Mouse (Mus musculus): ENCODE results near the gene Cyp2b19. TPM values are rescaled to one million over a fixed set of nuclear protein-coding genes. Genes with fewer than 3 reads are reported as not detected.

Cyp2b19 gene
- total and polyA plus RNA-seq, 3 experiments = 0.16 TPM; not detected in 2

DNA sequence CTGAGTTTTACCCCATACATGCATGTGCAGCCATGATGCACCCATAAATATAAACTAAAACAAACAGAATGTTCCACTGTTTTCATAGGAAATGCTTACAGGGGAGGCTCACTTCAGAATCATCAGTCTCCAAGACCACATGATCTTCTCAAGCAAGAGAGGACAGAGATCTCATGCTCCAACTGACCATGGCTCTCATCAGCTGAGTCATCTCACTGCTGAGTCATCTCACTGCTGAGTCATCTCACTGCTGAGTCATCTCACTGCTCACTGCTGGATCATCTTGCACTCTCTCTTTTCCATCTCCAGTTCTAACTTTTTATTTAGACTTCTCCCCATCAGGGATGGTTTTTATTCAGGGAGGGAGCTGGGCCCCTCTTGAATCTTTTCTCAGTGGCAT lies 43.2 kb downstream of the Cyp2b19 start:
- H3K4me1 ChIP-seq (ENCODE audit: insufficient read depth, low read depth, low read length) = peaks cover 5% of the 10 kb centered on the region
- no peak for DNase-seq (ENCODE audit: low spot score)
- no peaks in the 10 kb centered on the region for H3K9me3 ChIP-seq (replicated peaks)
- no peak for TF ChIP-seq GATA1 (IDR thresholded peaks at IDR 0.05; ENCODE audit: borderline replicate concordance, low read length)
- TF ChIP-seq TAL1 (conservative IDR thresholded peaks at IDR 0.05; ENCODE audit: low read depth, low read length) = no peak
- no peak for TF ChIP-seq POLR2AphosphoS5 (IDR thresholded peaks at IDR 0.05; ENCODE audit: insufficient replicate concordance, low read depth, low read length)
- no peak for TF ChIP-seq CTCF (IDR thresholded peaks at IDR 0.05; ENCODE audit: low read depth, low read length)
- no peak for TF ChIP-seq GATA2 (IDR thresholded peaks at IDR 0.05; ENCODE audit: borderline replicate concordance, low read depth, low read length)
- no peaks in the 10 kb centered on the region for H3K27me3 ChIP-seq (ENCODE audit: insufficient read depth, low read length)
- no peak overlapping the region for H3K4me3 ChIP-seq (ENCODE audit: low read depth, low read length)
- H3K36me3 ChIP-seq (replicated peaks) = no peaks in the 10 kb centered on the region
- ATAC-seq (ENCODE audit: extremely low read depth, insufficient number of reproducible peaks, low FRiP score, poor library complexity, severe bottlenecking) = peak; percentile 60

DNA sequence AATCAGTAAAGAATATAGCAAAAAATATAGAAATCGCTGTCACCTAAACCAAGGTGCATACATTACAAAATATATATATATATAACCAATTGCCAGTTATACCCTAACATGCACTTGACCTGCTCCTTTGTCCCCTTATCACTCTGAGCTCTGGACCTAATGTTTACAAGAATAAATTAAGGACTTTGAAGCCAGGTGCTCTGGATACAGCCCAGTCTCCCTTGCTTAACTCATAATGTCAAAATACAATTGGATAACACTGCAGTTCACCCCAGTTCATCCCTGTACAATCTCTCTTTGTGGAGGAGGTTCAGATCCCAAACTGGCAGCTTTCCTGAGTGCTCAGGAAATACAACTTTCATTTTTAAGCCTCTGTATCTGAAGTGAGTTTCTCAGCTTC lies 44.1 kb downstream of the Cyp2b19 start:
- TF ChIP-seq POLR2AphosphoS5 (IDR thresholded peaks at IDR 0.05; ENCODE audit: insufficient replicate concordance, low read depth, low read length) (no peak), GATA1 (IDR thresholded peaks at IDR 0.05; ENCODE audit: borderline replicate concordance, low read length) (no peak), GATA2 (IDR thresholded peaks at IDR 0.05; ENCODE audit: borderline replicate concordance, low read depth, low read length) (no peak), CTCF (IDR thresholded peaks at IDR 0.05; ENCODE audit: low read depth, low read length) (no peak), TAL1 (conservative IDR thresholded peaks at IDR 0.05; ENCODE audit: low read depth, low read length) (no peak)
- ATAC-seq (ENCODE audit: extremely low read depth, insufficient number of reproducible peaks, low FRiP score, poor library complexity, severe bottlenecking) (no peak), DNase-seq (ENCODE audit: low spot score) (no peak)
- Histone ChIP-seq H3K27me3 (ENCODE audit: insufficient read depth, low read length) (no peaks in the 10 kb centered on the region), H3K4me1 (ENCODE audit: insufficient read depth, low read depth, low read length) (peaks cover 5% of the 10 kb centered on the region), H3K36me3 (replicated peaks) (no peaks in the 10 kb centered on the region), H3K9me3 (replicated peaks) (no peaks in the 10 kb centered on the region), H3K4me3 (ENCODE audit: low read depth, low read length) (no peak overlapping the region)

DNA sequence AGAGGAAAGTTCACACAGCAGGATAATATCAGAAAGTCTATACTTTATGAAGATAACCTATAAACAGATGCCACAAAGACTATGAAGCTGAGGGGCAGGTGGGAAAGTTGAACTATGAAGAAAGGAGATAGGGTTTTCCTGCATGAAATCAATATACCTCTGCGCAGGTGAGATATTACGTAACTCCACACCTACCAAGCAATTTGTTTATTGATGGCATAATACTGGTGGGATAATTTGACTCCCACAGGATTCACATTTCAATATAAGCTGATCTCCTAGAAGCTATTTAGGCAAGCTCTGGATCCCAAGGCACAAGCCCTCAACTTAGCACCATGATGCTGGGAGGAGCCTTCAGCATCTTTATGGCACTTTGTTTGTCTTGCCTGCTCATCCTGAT lies 51.6 kb downstream of the Cyp2b19 start, which contains the start of gene Cyp2g1:
Gene Cyp2g1, plus strand, starts transcription at position 301 of the 400 bp plus-strand sequence.
- DNase-seq (ENCODE audit: low spot score) (no peak), ATAC-seq (ENCODE audit: extremely low read depth, insufficient number of reproducible peaks, low FRiP score, poor library complexity, severe bottlenecking) (no peak)
- no peaks in the 10 kb centered on the region for H3K4me1 ChIP-seq (ENCODE audit: insufficient read depth, low read depth, low read length)
- no peak for TF ChIP-seq GATA1 (IDR thresholded peaks at IDR 0.05; ENCODE audit: borderline replicate concordance, low read length)
- TF ChIP-seq CTCF (IDR thresholded peaks at IDR 0.05; ENCODE audit: low read depth, low read length) = no peak
- TF ChIP-seq TAL1 (conservative IDR thresholded peaks at IDR 0.05; ENCODE audit: low read depth, low read length) = no peak
- no peak for TF ChIP-seq POLR2AphosphoS5 (IDR thresholded peaks at IDR 0.05; ENCODE audit: insufficient replicate concordance, low read depth, low read length)
- no peak for TF ChIP-seq GATA2 (IDR thresholded peaks at IDR 0.05; ENCODE audit: borderline replicate concordance, low read depth, low read length)
- no peaks in the 10 kb centered on the region for H3K36me3 ChIP-seq (replicated peaks)
- H3K4me3 ChIP-seq (ENCODE audit: low read depth, low read length) = no peak within 1 kb of the TSS
- no peaks in the 10 kb centered on the region for H3K27me3 ChIP-seq (ENCODE audit: insufficient read depth, low read length)
- no peaks in the 10 kb centered on the region for H3K9me3 ChIP-seq (replicated peaks)

Other genes with a start within 250 kb of the Cyp2b19 start
- gene Nlrp9a, start 222.1 kb upstream of the Cyp2b19 start, total RNA-seq (2014; fragmentation: Nextera tagmentation) = not detected in 2 replicates
- gene Nlrp9a, start 222.1 kb upstream of the Cyp2b19 start, total RNA-seq (2017) = 0.05 and 0.06 TPM in 2 replicates
- gene Nlrp9a, start 222.1 kb upstream of the Cyp2b19 start, polyA plus RNA-seq (2012) = not detected in 2 replicates
- not detected in 2 replicates for gene Vmn1r185, start 138.7 kb upstream of the Cyp2b19 start, total RNA-seq (2014; fragmentation: Nextera tagmentation)
- 0.05 and 0.06 TPM in 2 replicates for gene Vmn1r185, start 138.7 kb upstream of the Cyp2b19 start, total RNA-seq (2017)
- gene Vmn1r185, start 138.7 kb upstream of the Cyp2b19 start, polyA plus RNA-seq (2012) = not detected in 2 replicates
- not detected in 2 replicates for gene Cyp2b23, start 70.7 kb upstream of the Cyp2b19 start, total RNA-seq (2014; fragmentation: Nextera tagmentation)
- gene Cyp2b23, start 70.7 kb upstream of the Cyp2b19 start, total RNA-seq (2017) = 0.05 TPM in 1 of 2 replicates, not detected in the other
- gene Cyp2b23, start 70.7 kb upstream of the Cyp2b19 start, polyA plus RNA-seq (2012) = not detected in 2 replicates
- gene Cyp2g1, start 51.8 kb downstream of the Cyp2b19 start, total RNA-seq (2014; fragmentation: Nextera tagmentation) = not detected in 2 replicates
- not detected in 2 replicates for gene Cyp2g1, start 51.8 kb downstream of the Cyp2b19 start, total RNA-seq (2017)
- gene Cyp2g1, start 51.8 kb downstream of the Cyp2b19 start, polyA plus RNA-seq (2012) = not detected in 2 replicates
- not detected in 2 replicates for gene Cyp2a5, start 78.2 kb downstream of the Cyp2b19 start, total RNA-seq (2014; fragmentation: Nextera tagmentation)
- gene Cyp2a5, start 78.2 kb downstream of the Cyp2b19 start, total RNA-seq (2017) = not detected in 2 replicates
- not detected in 2 replicates for gene Cyp2a5, start 78.2 kb downstream of the Cyp2b19 start, polyA plus RNA-seq (2012)
- not detected in 2 replicates for gene Cyp2a22, start 182.2 kb downstream of the Cyp2b19 start, total RNA-seq (2014; fragmentation: Nextera tagmentation)
- gene Cyp2a22, start 182.2 kb downstream of the Cyp2b19 start, total RNA-seq (2017) = 0.11 TPM in 1 of 2 replicates, not detected in the other
- not detected in 2 replicates for gene Cyp2a22, start 182.2 kb downstream of the Cyp2b19 start, polyA plus RNA-seq (2012)

All from G1E (cell line).